Mouse (Mus musculus): ENCODE data around the gene Slc31a1. TPM values are rescaled to one million over a fixed set of nuclear protein-coding genes. Genes with fewer than 3 reads are reported as not detected.

Gene Slc31a1
- total and polyA plus RNA-seq, 2 experiments from 2014 or later: 17.8 to 35.1 TPM

DNA sequence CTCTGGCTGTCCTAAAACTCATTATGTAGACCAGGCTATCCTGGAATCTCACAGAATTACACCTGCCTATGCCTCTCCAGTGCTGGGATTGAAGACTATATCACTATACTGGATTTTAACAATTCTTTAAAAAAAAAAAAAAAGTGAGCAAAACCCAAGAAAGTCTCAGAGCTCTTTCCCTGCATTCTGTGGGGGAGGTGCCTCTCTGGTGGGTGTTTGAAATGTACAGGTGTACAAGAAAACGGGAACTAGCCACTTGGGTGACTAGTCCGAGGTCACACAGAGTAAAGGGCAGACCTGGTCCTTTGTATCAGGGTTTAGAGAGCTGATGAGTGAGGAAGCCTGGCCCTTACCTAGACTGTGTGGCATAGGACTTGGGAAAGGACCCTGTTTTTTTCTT lies 1.9 kb downstream of the Slc31a1 start:
- DNase-seq (ENCODE audit: low spot score): no peak
- Histone ChIP-seq H3K4me3 (ENCODE audit: low read depth, low read length) (no peak overlapping the region), H3K27ac (ENCODE audit: low read depth) (no peak overlapping the region), H3K4me1 (ENCODE audit: control insufficient read depth, insufficient read depth) (peaks cover 16% of the 10 kb centered on the region), H3K27me3 (ENCODE audit: control insufficient read depth, insufficient read depth, low read length) (no peaks in the 10 kb centered on the region), H3K9me3 (replicated peaks; ENCODE audit: control insufficient read depth, low read length) (no peaks in the 10 kb centered on the region), H3K36me3 (replicated peaks; ENCODE audit: control insufficient read depth, insufficient read depth, low read length) (peaks cover 4% of the 10 kb centered on the region), H3K9ac (replicated peaks; ENCODE audit: low read depth, low read length) (no peak overlapping the region), H3K4me2 (ENCODE audit: low read depth, low read length) (0 out of 2 replicates have a peak overlapping the region, but pooled peaks have one; percentile 74)
- 57% methylated on average over 2 of the region's 2 CpGs for WGBS
- ATAC-seq (ENCODE audit: insufficient read depth, low read depth): no peak
- TF ChIP-seq EP300 (IDR thresholded peaks at IDR 0.05; ENCODE audit: low read depth) (no peak), CTCF (IDR thresholded peaks at IDR 0.05; ENCODE audit: low read depth) (no peak)

DNA sequence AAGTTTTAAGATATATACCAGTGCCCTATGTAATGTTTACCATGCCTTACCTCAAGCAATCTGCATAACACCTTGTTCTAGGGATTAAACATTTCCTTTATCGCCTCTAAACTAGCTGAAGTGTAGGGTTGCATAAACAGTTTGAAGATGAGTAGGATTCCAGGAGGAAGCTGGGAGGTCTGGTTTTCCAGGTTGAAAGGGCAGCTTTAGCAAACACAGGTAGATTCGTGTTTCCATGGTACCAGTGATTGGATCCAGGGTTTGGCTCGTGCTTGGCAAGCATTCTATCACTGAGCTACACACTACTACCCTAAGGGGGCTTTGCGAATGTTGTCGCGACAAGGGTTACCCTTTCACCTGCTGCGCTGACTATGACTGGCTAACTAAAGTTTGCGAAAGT lies 3.8 kb downstream of the Slc31a1 start:
- Histone ChIP-seq H3K4me3 (ENCODE audit: low read depth, low read length) (no peak overlapping the region), H3K9ac (replicated peaks; ENCODE audit: low read depth, low read length) (no peak overlapping the region), H3K9me3 (replicated peaks; ENCODE audit: control insufficient read depth, low read length) (no peaks in the 10 kb centered on the region), H3K27ac (ENCODE audit: low read depth) (no peak overlapping the region), H3K36me3 (replicated peaks; ENCODE audit: control insufficient read depth, insufficient read depth, low read length) (no peaks in the 10 kb centered on the region), H3K27me3 (ENCODE audit: control insufficient read depth, insufficient read depth, low read length) (no peaks in the 10 kb centered on the region), H3K4me1 (ENCODE audit: control insufficient read depth, insufficient read depth) (peaks cover 13% of the 10 kb centered on the region), H3K4me2 (ENCODE audit: low read depth, low read length) (no peak overlapping the region)
- no peak for ATAC-seq (ENCODE audit: insufficient read depth, low read depth)
- no peak for TF ChIP-seq EP300 (IDR thresholded peaks at IDR 0.05; ENCODE audit: low read depth)
- no peak for TF ChIP-seq CTCF (IDR thresholded peaks at IDR 0.05; ENCODE audit: low read depth)
- 88% methylated on average over 8 of the region's 8 CpGs for WGBS
- no peak for DNase-seq (ENCODE audit: low spot score)

DNA sequence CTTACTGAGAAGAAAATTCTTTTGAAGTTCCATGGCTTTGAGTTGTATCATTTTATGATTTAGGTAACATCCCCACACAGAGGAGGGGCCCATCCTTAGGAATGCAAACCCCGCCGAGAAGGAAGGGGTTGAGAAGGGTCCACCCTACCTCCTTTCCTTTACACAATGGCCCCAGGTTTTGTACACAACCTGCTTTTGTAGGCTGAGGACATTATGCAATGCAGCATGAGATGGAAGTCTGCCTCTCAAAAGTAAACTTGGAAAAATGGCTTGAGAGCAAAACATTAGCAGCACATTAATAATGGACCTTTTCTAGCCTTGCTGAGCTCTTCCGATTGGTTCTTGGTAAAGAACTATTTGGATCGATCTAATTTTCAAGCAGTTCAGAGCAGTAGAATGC lies 5.8 kb downstream of the Slc31a1 start:
- no peak overlapping the region for H3K9ac ChIP-seq (replicated peaks; ENCODE audit: low read depth, low read length)
- no peak overlapping the region for H3K4me3 ChIP-seq (ENCODE audit: low read depth, low read length)
- no peaks in the 10 kb centered on the region for H3K9me3 ChIP-seq (replicated peaks; ENCODE audit: control insufficient read depth, low read length)
- H3K27ac ChIP-seq (ENCODE audit: low read depth): no peak overlapping the region
- H3K4me1 ChIP-seq (ENCODE audit: control insufficient read depth, insufficient read depth): peaks cover 19% of the 10 kb centered on the region
- TF ChIP-seq CTCF (IDR thresholded peaks at IDR 0.05; ENCODE audit: low read depth): no peak
- TF ChIP-seq EP300 (IDR thresholded peaks at IDR 0.05; ENCODE audit: low read depth): no peak
- no peak overlapping the region for H3K4me2 ChIP-seq (ENCODE audit: low read depth, low read length)
- WGBS: 79% methylated on average over 4 of the region's 4 CpGs
- H3K36me3 ChIP-seq (replicated peaks; ENCODE audit: control insufficient read depth, insufficient read depth, low read length): no peaks in the 10 kb centered on the region
- no peak for ATAC-seq (ENCODE audit: insufficient read depth, low read depth)
- DNase-seq (ENCODE audit: low spot score): no peak
- no peaks in the 10 kb centered on the region for H3K27me3 ChIP-seq (ENCODE audit: control insufficient read depth, insufficient read depth, low read length)

DNA sequence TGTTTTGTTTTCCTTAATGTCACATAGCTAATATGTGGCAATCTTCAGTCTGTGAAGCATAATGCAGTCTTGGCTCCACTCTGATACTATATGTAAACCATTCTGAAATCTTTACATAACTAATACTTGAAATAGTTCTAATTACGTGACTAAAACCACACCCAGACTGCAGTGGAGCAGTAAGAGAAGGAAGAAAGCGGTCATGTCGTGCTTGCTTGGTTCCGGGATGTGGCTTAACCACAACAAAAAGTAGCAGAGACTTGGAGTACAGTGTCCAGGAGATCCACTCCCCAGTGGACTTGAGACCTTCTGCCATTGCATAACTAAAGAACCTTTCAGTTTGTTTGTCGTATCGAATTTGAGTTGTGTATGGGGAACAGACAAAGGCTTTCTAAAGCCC lies 7.1 kb downstream of the Slc31a1 start:
- 90% methylated on average over 6 of the region's 6 CpGs for WGBS
- DNase-seq (ENCODE audit: low spot score): no peak
- Histone ChIP-seq H3K27me3 (ENCODE audit: control insufficient read depth, insufficient read depth, low read length) (no peaks in the 10 kb centered on the region), H3K36me3 (replicated peaks; ENCODE audit: control insufficient read depth, insufficient read depth, low read length) (no peaks in the 10 kb centered on the region), H3K4me2 (ENCODE audit: low read depth, low read length) (no peak overlapping the region), H3K27ac (ENCODE audit: low read depth) (no peak overlapping the region), H3K9me3 (replicated peaks; ENCODE audit: control insufficient read depth, low read length) (no peaks in the 10 kb centered on the region), H3K4me1 (ENCODE audit: control insufficient read depth, insufficient read depth) (peaks cover 19% of the 10 kb centered on the region), H3K4me3 (ENCODE audit: low read depth, low read length) (no peak overlapping the region), H3K9ac (replicated peaks; ENCODE audit: low read depth, low read length) (no peak overlapping the region)
- no peak for ATAC-seq (ENCODE audit: insufficient read depth, low read depth)
- TF ChIP-seq CTCF (IDR thresholded peaks at IDR 0.05; ENCODE audit: low read depth) (no peak), EP300 (IDR thresholded peaks at IDR 0.05; ENCODE audit: low read depth) (no peak)

DNA sequence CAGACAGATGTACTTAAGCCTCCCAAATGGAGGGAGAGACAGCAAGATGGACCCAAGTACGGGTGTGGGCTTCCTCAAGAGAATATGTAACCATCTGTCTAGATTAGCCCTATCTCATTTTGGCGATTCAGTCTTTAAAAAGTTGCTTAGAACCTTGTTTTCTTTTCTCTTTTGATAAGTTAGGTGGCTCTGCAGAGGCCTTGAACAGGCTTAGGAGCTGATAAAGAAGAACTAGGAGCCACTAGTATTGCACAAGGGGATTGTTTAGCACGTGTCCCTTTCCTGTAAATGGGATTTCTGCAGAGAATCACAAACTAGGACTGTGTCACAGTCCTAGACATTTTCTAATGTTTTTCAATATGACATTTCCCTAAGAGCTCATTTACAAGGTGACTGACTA lies 8.6 kb downstream of the Slc31a1 start:
- no peak for TF ChIP-seq CTCF (IDR thresholded peaks at IDR 0.05; ENCODE audit: low read depth)
- no peak for TF ChIP-seq EP300 (IDR thresholded peaks at IDR 0.05; ENCODE audit: low read depth)
- Histone ChIP-seq H3K9me3 (replicated peaks; ENCODE audit: control insufficient read depth, low read length) (no peaks in the 10 kb centered on the region), H3K36me3 (replicated peaks; ENCODE audit: control insufficient read depth, insufficient read depth, low read length) (no peaks in the 10 kb centered on the region), H3K27ac (ENCODE audit: low read depth) (no peak overlapping the region), H3K27me3 (ENCODE audit: control insufficient read depth, insufficient read depth, low read length) (no peaks in the 10 kb centered on the region), H3K4me2 (ENCODE audit: low read depth, low read length) (no peak overlapping the region), H3K4me1 (ENCODE audit: control insufficient read depth, insufficient read depth) (peaks cover 19% of the 10 kb centered on the region), H3K4me3 (ENCODE audit: low read depth, low read length) (no peak overlapping the region), H3K9ac (replicated peaks; ENCODE audit: low read depth, low read length) (no peak overlapping the region)
- ATAC-seq (ENCODE audit: insufficient read depth, low read depth) (no peak), DNase-seq (ENCODE audit: low spot score) (no peak)
- 13% methylated on average over 3 of the region's 3 CpGs for WGBS

DNA sequence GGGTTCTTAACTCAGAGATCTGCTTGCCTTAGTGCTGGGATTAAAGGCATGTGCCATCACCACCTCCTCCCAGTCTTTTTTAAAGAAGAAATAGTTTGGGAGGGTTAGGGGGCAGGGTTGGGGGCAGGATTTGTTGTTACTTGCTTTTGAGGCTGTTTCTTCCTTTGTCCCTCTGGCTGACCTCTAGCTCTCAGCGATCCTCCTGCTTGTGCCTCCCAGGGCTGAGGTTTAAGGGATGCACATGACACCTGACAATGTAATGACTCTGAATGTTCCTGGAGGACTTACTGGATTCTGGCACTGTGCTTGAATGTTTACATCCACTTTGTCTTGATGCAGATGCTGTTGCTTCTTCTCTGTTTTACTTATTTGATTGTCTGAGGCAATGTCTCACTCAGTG lies 11.9 kb downstream of the Slc31a1 start:
- H3K36me3 ChIP-seq (replicated peaks; ENCODE audit: control insufficient read depth, insufficient read depth, low read length): no peaks in the 10 kb centered on the region
- no peaks in the 10 kb centered on the region for H3K9me3 ChIP-seq (replicated peaks; ENCODE audit: control insufficient read depth, low read length)
- 18% methylated on average over 1 of the region's 1 CpGs for WGBS
- H3K4me3 ChIP-seq (ENCODE audit: low read depth, low read length): no peak overlapping the region
- H3K27me3 ChIP-seq (ENCODE audit: control insufficient read depth, insufficient read depth, low read length): no peaks in the 10 kb centered on the region
- no peak overlapping the region for H3K4me2 ChIP-seq (ENCODE audit: low read depth, low read length)
- no peak overlapping the region for H3K9ac ChIP-seq (replicated peaks; ENCODE audit: low read depth, low read length)
- H3K27ac ChIP-seq (ENCODE audit: low read depth): no peak overlapping the region
- peaks cover 29% of the 10 kb centered on the region for H3K4me1 ChIP-seq (ENCODE audit: control insufficient read depth, insufficient read depth)
- TF ChIP-seq EP300 (IDR thresholded peaks at IDR 0.05; ENCODE audit: low read depth): no peak
- TF ChIP-seq CTCF (IDR thresholded peaks at IDR 0.05; ENCODE audit: low read depth): no peak
- DNase-seq (ENCODE audit: low spot score) (no peak), ATAC-seq (ENCODE audit: insufficient read depth, low read depth) (no peak)
